In the genomic region with DNA sequence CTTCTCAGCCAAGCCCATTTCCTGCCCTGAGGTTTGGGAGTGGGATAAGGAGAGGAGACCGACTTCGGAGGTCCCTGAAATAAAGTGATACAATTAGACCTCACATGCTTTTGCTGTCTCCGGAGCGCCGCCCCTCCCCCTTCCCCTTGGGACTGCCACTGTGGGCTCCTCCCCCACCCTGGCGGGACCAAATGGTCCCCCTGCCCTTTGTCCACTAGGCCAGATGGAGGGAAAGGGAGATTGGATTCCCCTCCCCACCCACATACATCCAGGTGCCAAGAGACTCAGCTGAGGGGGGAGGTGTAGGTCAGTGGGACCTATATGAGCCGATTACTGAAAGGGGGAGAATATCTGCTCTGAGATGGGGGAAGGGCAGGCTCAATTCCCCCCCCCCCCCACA, we compare ENCODE assay signal across 8 mouse cellular contexts. TPM values are rescaled to one million over a fixed set of nuclear protein-coding genes. Genes with fewer than 3 reads are reported as not detected.
DNase-seq lines count a peak whose midpoint lies in the region; ATAC-seq and TF ChIP-seq lines count a peak whose summit lies in the region.

No protein-coding gene starts in this region.

- no peak overlapping the region for H3K4me3 ChIP-seq in lung, postnatal 0 days (ENCODE audit: low read depth, low read length)
- peak overlapping the region; percentile 79 for H3K4me3 ChIP-seq in hindbrain, embryonic 13.5 days
- peak overlapping the region; percentile 69 for H3K4me3 ChIP-seq in stomach, embryonic 16.5 days (replicated peaks; ENCODE audit: low read length)

- H3K27me3 ChIP-seq in lung, postnatal 0 days (replicated peaks; ENCODE audit: insufficient read depth, low read length): no peaks in the 10 kb centered on the region
- H3K27me3 ChIP-seq in hindbrain, embryonic 13.5 days: 0 out of 2 replicates have a peak, but pooled peaks cover 3% of the 10 kb centered on the region
- H3K27me3 ChIP-seq in stomach, embryonic 16.5 days (ENCODE audit: control insufficient read depth, insufficient read depth, low read length): no peaks in the 10 kb centered on the region

- DNase-seq in lung, postnatal 0 days (ENCODE audit: low spot score): no peak
- no peak for DNase-seq in lung, postnatal 36 days
- peak; percentile 79 to 90 for DNase-seq in cerebellum, postnatal 36 days
- peak; percentile 65 for DNase-seq in liver

- TF ChIP-seq EP300 in lung, postnatal 0 days (IDR thresholded peaks at IDR 0.05): no peak

- no peak for TF ChIP-seq CTCF in lung, postnatal 0 days (IDR thresholded peaks at IDR 0.05)

- peak overlapping the region; percentile 79; the same call in 1 of the 2 replicates for H3K4me2 ChIP-seq in lung, postnatal 0 days (replicated peaks; ENCODE audit: low read depth, low read length)
- peak overlapping the region; percentile 100 for H3K4me2 ChIP-seq in hindbrain, embryonic 13.5 days
- peak overlapping the region; percentile 67 for H3K4me2 ChIP-seq in stomach, embryonic 16.5 days (ENCODE audit: low read depth, low read length)

- H3K9me3 ChIP-seq in lung, postnatal 0 days (ENCODE audit: low read length): no peaks in the 10 kb centered on the region
- H3K9me3 ChIP-seq in hindbrain, embryonic 13.5 days: no peaks in the 10 kb centered on the region
- no peaks in the 10 kb centered on the region for H3K9me3 ChIP-seq in stomach, embryonic 16.5 days (replicated peaks; ENCODE audit: control insufficient read depth, low read length)

- WGBS in lung, postnatal 0 days: 3% methylated on average over 7 of the region's 7 CpGs
- WGBS in hindbrain, embryonic 13.5 days: 6% methylated on average over 7 of the region's 7 CpGs
- 8% methylated on average over 7 of the region's 7 CpGs for WGBS in stomach, embryonic 16.5 days

- H3K27ac ChIP-seq in lung, postnatal 0 days (ENCODE audit: low read length): no peak overlapping the region
- peak overlapping the region; percentile 97 for H3K27ac ChIP-seq in hindbrain, embryonic 13.5 days
- H3K27ac ChIP-seq in stomach, embryonic 16.5 days (ENCODE audit: low read length): no peak overlapping the region

- ATAC-seq in lung, postnatal 0 days: no peak
- no peak for ATAC-seq in hindbrain, embryonic 13.5 days (ENCODE audit: low FRiP score)
- no peak for ATAC-seq in stomach, embryonic 16.5 days (ENCODE audit: insufficient read depth, low FRiP score)
- ATAC-seq in megakaryocyte, adult 5-6 weeks (ENCODE audit: poor library complexity, severe bottlenecking): no peak
- ATAC-seq in frontal cortex, adult (ENCODE audit: low TSS enrichment): no peak

- H3K4me1 ChIP-seq in lung, postnatal 0 days (ENCODE audit: insufficient read depth, low read depth, low read length): peaks cover 12% of the 10 kb centered on the region; the same call in 1 of the 2 replicates
- H3K4me1 ChIP-seq in hindbrain, embryonic 13.5 days (replicated peaks): peaks cover 80% of the 10 kb centered on the region
- H3K4me1 ChIP-seq in stomach, embryonic 16.5 days (ENCODE audit: control insufficient read depth, insufficient read depth, low read length): peaks cover 65% of the 10 kb centered on the region

- no peaks in the 10 kb centered on the region for H3K36me3 ChIP-seq in lung, postnatal 0 days (ENCODE audit: insufficient read depth, low read length)
- 0 out of 2 replicates have a peak, but pooled peaks cover 4% of the 10 kb centered on the region for H3K36me3 ChIP-seq in hindbrain, embryonic 13.5 days
- no peaks in the 10 kb centered on the region for H3K36me3 ChIP-seq in stomach, embryonic 16.5 days (ENCODE audit: control insufficient read depth, insufficient read depth, low read length)

- no peak overlapping the region; the same call in 1 of the 2 replicates for H3K9ac ChIP-seq in lung, postnatal 0 days (replicated peaks; ENCODE audit: low read depth)
- peak overlapping the region; percentile 94 for H3K9ac ChIP-seq in hindbrain, embryonic 13.5 days
- H3K9ac ChIP-seq in stomach, embryonic 16.5 days (ENCODE audit: low read length): peak overlapping the region; percentile 33; the same call in 1 of the 2 replicates

RNA-seq across cellular contexts. Expression of gene Pcbp4, which starts 0.3 kb away (rescaled TPM):
- polyA plus RNA-seq in lung, postnatal 0 days (2015; fragmentation: Nextera tagmentation; extraction: Ambion mirVana): 29.4 and 30.6 TPM in 2 replicates
- 248 and 259 TPM in 2 replicates for polyA plus RNA-seq in hindbrain, embryonic 13.5 days (2015; fragmentation: Nextera tagmentation; extraction: Ambion mirVana)
- polyA plus RNA-seq in stomach, embryonic 16.5 days (2015; fragmentation: Nextera tagmentation; extraction: Ambion mirVana): 39.4 and 42.5 TPM in 2 replicates
- 1.5 and 2.9 TPM in 2 replicates for total RNA-seq in megakaryocyte, adult 5-6 weeks (2015)
- total RNA-seq in megakaryocyte, adult 5-6 weeks (2017): 2.4 and 4.0 TPM in 2 replicates

RNA-seq across cellular contexts. Expression of gene Abhd14a, which starts 5.3 kb away (rescaled TPM):
- 21.7 and 26.9 TPM in 2 replicates for polyA plus RNA-seq in lung, postnatal 0 days (2015; fragmentation: Nextera tagmentation; extraction: Ambion mirVana)
- 51.7 and 52.7 TPM in 2 replicates for polyA plus RNA-seq in hindbrain, embryonic 13.5 days (2015; fragmentation: Nextera tagmentation; extraction: Ambion mirVana)
- 49.5 and 50.4 TPM in 2 replicates for polyA plus RNA-seq in stomach, embryonic 16.5 days (2015; fragmentation: Nextera tagmentation; extraction: Ambion mirVana)
- 3.2 and 3.9 TPM in 2 replicates for total RNA-seq in megakaryocyte, adult 5-6 weeks (2015)
- 2.2 and 4.2 TPM in 2 replicates for total RNA-seq in megakaryocyte, adult 5-6 weeks (2017)

RNA-seq across cellular contexts. Expression of gene Abhd14b, which starts 5.6 kb away (rescaled TPM):
- polyA plus RNA-seq in lung, postnatal 0 days (2015; fragmentation: Nextera tagmentation; extraction: Ambion mirVana): 31.1 and 36.8 TPM in 2 replicates
- 6.9 and 7.3 TPM in 2 replicates for polyA plus RNA-seq in hindbrain, embryonic 13.5 days (2015; fragmentation: Nextera tagmentation; extraction: Ambion mirVana)
- 28.3 and 35.8 TPM in 2 replicates for polyA plus RNA-seq in stomach, embryonic 16.5 days (2015; fragmentation: Nextera tagmentation; extraction: Ambion mirVana)
- total RNA-seq in megakaryocyte, adult 5-6 weeks (2015): 7.7 and 8.2 TPM in 2 replicates
- 2.9 and 3.2 TPM in 2 replicates for total RNA-seq in megakaryocyte, adult 5-6 weeks (2017)

RNA-seq across cellular contexts. Expression of gene Gpr62, which starts 12.9 kb away (rescaled TPM):
- polyA plus RNA-seq in lung, postnatal 0 days (2015; fragmentation: Nextera tagmentation; extraction: Ambion mirVana): 0.13 and 0.20 TPM in 2 replicates
- polyA plus RNA-seq in hindbrain, embryonic 13.5 days (2015; fragmentation: Nextera tagmentation; extraction: Ambion mirVana): 0.60 and 0.68 TPM in 2 replicates
- 0.19 and 0.26 TPM in 2 replicates for polyA plus RNA-seq in stomach, embryonic 16.5 days (2015; fragmentation: Nextera tagmentation; extraction: Ambion mirVana)
- not detected in 2 replicates for total RNA-seq in megakaryocyte, adult 5-6 weeks (2015)
- total RNA-seq in megakaryocyte, adult 5-6 weeks (2017): not detected in 2 replicates

RNA-seq across cellular contexts. Expression of gene Acy1, which starts 14.7 kb away (rescaled TPM):
- polyA plus RNA-seq in lung, postnatal 0 days (2015; fragmentation: Nextera tagmentation; extraction: Ambion mirVana): 8.5 and 12.5 TPM in 2 replicates
- polyA plus RNA-seq in hindbrain, embryonic 13.5 days (2015; fragmentation: Nextera tagmentation; extraction: Ambion mirVana): 25.1 and 28.6 TPM in 2 replicates
- polyA plus RNA-seq in stomach, embryonic 16.5 days (2015; fragmentation: Nextera tagmentation; extraction: Ambion mirVana): 43.4 and 44.3 TPM in 2 replicates
- 1.4 and 4.8 TPM in 2 replicates for total RNA-seq in megakaryocyte, adult 5-6 weeks (2015)
- 3.5 and 4.8 TPM in 2 replicates for total RNA-seq in megakaryocyte, adult 5-6 weeks (2017)

Comparison
In these comparisons a context has a peak if more than half of its experiments do, and no peak if none do; other contexts are left out.
1. DNase-seq: peak in cerebellum, postnatal 36 days (2 of 2) and liver (single experiment); none in lung, postnatal 0 days (single experiment) and lung, postnatal 36 days (single experiment).
2. Peak in every context shown above with its lines, with median percentiles within 50 percentile points of each other: H3K4me2 ChIP-seq.